Mouse (Mus musculus) MEL (cell line): ENCODE results near the gene 6330409D20Rik. TPM values are rescaled to one million over a fixed set of nuclear protein-coding genes. Genes with fewer than 3 reads are reported as not detected.

ENCODE experiments used
- DNase-seq: peaks from one replicate; pipeline ENCODE4 v3.0.0; 2011; ENCODE audit warnings: low read depth, low spot score
- H3K27ac ChIP-seq: 2 replicates; pipeline ENCODE4 v1.5.1; 2012; ENCODE audit warnings: low read depth, mild to moderate bottlenecking, control low read depth, low read length, moderate library complexity; ENCODE audit not compliant: control insufficient read depth
- H3K27me3 ChIP-seq, 2 experiments: fragments of 150-350 bp in 1 of 2; sonication (generic) in 1 of 2; 2 replicates each; pipeline ENCODE4 v1.6.1; 2012; ENCODE audit warnings: low read length in 2 of 2, mild to moderate bottlenecking in 2 of 2, improper control_type of control experiment in 1 of 2, moderate library complexity in 1 of 2; ENCODE audit not compliant: insufficient read depth in 2 of 2, control insufficient read depth in 1 of 2
- H3K36me3 ChIP-seq, 2 experiments: 2 replicates each; pipeline ENCODE4 v1.6.1; 2012 to 2014; ENCODE audit warnings: low read length in 2 of 2, improper control_type of control experiment in 1 of 2, inconsistent platforms in 1 of 2, mild to moderate bottlenecking in 1 of 2; ENCODE audit not compliant: insufficient read depth in 2 of 2, control insufficient read depth in 1 of 2
- H3K4me1 ChIP-seq, 2 experiments: fragments of 150-350 bp in 1 of 2; sonication (generic) in 1 of 2; 2 replicates each; pipeline ENCODE4 v1.6.1; 2012; ENCODE audit warnings: low read length in 2 of 2, improper control_type of control experiment in 1 of 2, mild to moderate bottlenecking in 1 of 2; ENCODE audit not compliant: insufficient read depth in 2 of 2, control insufficient read depth in 1 of 2
- H3K4me3 ChIP-seq, 2 experiments: fragments of 150-350 bp in 1 of 2; sonication (generic) in 1 of 2; 2 replicates each; pipeline ENCODE4 v1.5.1; 2012; ENCODE audit warnings: low read depth in 2 of 2, low read length in 2 of 2, mild to moderate bottlenecking in 2 of 2, moderate library complexity in 2 of 2, control low read depth in 1 of 2, improper control_type of control experiment in 1 of 2; ENCODE audit not compliant: control insufficient read depth in 1 of 2, insufficient read depth in 1 of 2
- H3K79me2 ChIP-seq: 2 replicates; pipeline ENCODE4 v1.6.1; 2012; ENCODE audit warnings: mild to moderate bottlenecking, low read length, moderate library complexity; ENCODE audit not compliant: control insufficient read depth, poor library complexity, insufficient read depth
- H3K9ac ChIP-seq: 2 replicates; pipeline ENCODE4 v1.6.1; 2012; ENCODE audit warnings: low read depth, mild to moderate bottlenecking, control low read depth, low read length, moderate library complexity; ENCODE audit not compliant: control insufficient read depth, poor library complexity, severe bottlenecking
- H3K9me3 ChIP-seq: fragments of 150-350 bp; sonication (generic); replicated peaks from 2 replicates; pipeline ENCODE4 v1.6.1; 2012; ENCODE audit warnings: mild to moderate bottlenecking, low read length, improper control_type of control experiment, moderate library complexity; ENCODE audit not compliant: insufficient read depth
- CHD1 ChIP-seq: IDR thresholded peaks from 2 replicates; pipeline ENCODE4 v1.6.1; 2012; ENCODE audit warnings: low read depth, mild to moderate bottlenecking, inconsistent platforms, low read length, improper control_type of control experiment
- CHD2 ChIP-seq: IDR thresholded peaks from 2 replicates; pipeline ENCODE4 v1.6.1; 2011; ENCODE audit warnings: low read length, improper control_type of control experiment
- CTCF ChIP-seq, 3 experiments: IDR thresholded peaks in 2 of 3; conservative IDR thresholded peaks in 1 of 3; 2 replicates each; pipeline ENCODE4 v1.5.1; 2011 to 2012; ENCODE audit warnings: low read length in 3 of 3, low read depth in 2 of 3, mild to moderate bottlenecking in 2 of 3, improper control_type of control experiment in 1 of 3, inconsistent platforms in 1 of 3, mixed read lengths in 1 of 3, moderate library complexity in 1 of 3; ENCODE audit not compliant: control insufficient read depth in 1 of 3, insufficient read depth in 1 of 3, poor library complexity in 1 of 3, severe bottlenecking in 1 of 3
- E2F4 ChIP-seq: IDR thresholded peaks from 2 replicates; pipeline ENCODE4 v1.6.1; 2011; ENCODE audit warnings: low read depth, low read length, improper control_type of control experiment, borderline replicate concordance
- EP300 ChIP-seq, 2 experiments: IDR thresholded peaks; 2 replicates each; pipeline ENCODE4 v1.6.1; 2011; ENCODE audit warnings: improper control_type of control experiment in 2 of 2, low read length in 2 of 2, low read depth in 1 of 2, mild to moderate bottlenecking in 1 of 2
- ETS1 ChIP-seq: IDR thresholded peaks from 2 replicates; pipeline ENCODE4 v1.6.1; 2012; ENCODE audit warnings: low read depth, mild to moderate bottlenecking, inconsistent platforms, low read length, improper control_type of control experiment, moderate library complexity
- GABPA ChIP-seq: IDR thresholded peaks from 2 replicates; pipeline ENCODE4 v1.6.1; 2012; ENCODE audit warnings: low read depth, mild to moderate bottlenecking, inconsistent platforms, low read length, improper control_type of control experiment, moderate library complexity
- MAFK ChIP-seq: IDR thresholded peaks from 2 replicates; pipeline ENCODE4 v1.6.1; 2011; ENCODE audit warnings: low read depth, mild to moderate bottlenecking, low read length, improper control_type of control experiment, borderline replicate concordance
- MAX ChIP-seq: IDR thresholded peaks from 2 replicates; pipeline ENCODE4 v1.6.1; 2011; ENCODE audit warnings: low read length, improper control_type of control experiment
- MEF2A ChIP-seq: IDR thresholded peaks from 2 replicates; pipeline ENCODE4 v1.6.1; 2014; ENCODE audit warnings: low read depth, mild to moderate bottlenecking, inconsistent platforms, low read length, improper control_type of control experiment; ENCODE audit not compliant: poor library complexity, insufficient replicate concordance, severe bottlenecking; ENCODE audit errors: extremely low read depth
- NELFE ChIP-seq: IDR thresholded peaks from 2 replicates; pipeline ENCODE4 v1.6.1; 2011; ENCODE audit warnings: low read depth, low read length, improper control_type of control experiment
- NRF1 ChIP-seq: IDR thresholded peaks from 2 replicates; pipeline ENCODE4 v1.6.1; 2014; ENCODE audit warnings: low read depth, mild to moderate bottlenecking, inconsistent platforms, low read length, improper control_type of control experiment, moderate library complexity; ENCODE audit not compliant: poor library complexity, insufficient read depth, severe bottlenecking
- POLR2A ChIP-seq, 2 experiments: IDR thresholded peaks; 2 replicates each; pipeline ENCODE4 v1.6.1; 2011 to 2012; ENCODE audit warnings: low read length in 2 of 2, mild to moderate bottlenecking in 2 of 2, control low read depth in 1 of 2, improper control_type of control experiment in 1 of 2, low read depth in 1 of 2, moderate library complexity in 1 of 2; ENCODE audit not compliant: control insufficient read depth in 1 of 2, insufficient read depth in 1 of 2, poor library complexity in 1 of 2
- POLR2AphosphoS2 ChIP-seq: IDR thresholded peaks from 2 replicates; pipeline ENCODE4 v1.6.1; 2011; ENCODE audit warnings: low read length, improper control_type of control experiment
- RCOR1 ChIP-seq: IDR thresholded peaks from 2 replicates; pipeline ENCODE4 v1.6.1; 2012; ENCODE audit warnings: low read depth, mild to moderate bottlenecking, inconsistent platforms, low read length, improper control_type of control experiment
- SIN3A ChIP-seq: IDR thresholded peaks from 2 replicates; pipeline ENCODE4 v1.6.1; 2012; ENCODE audit warnings: low read length, improper control_type of control experiment, inconsistent platforms
- TBP ChIP-seq: IDR thresholded peaks from 2 replicates; pipeline ENCODE4 v1.8.0; 2011; ENCODE audit warnings: low read depth, low read length, improper control_type of control experiment
- TCF12 ChIP-seq: IDR thresholded peaks from 2 replicates; pipeline ENCODE4 v1.6.1; 2014; ENCODE audit warnings: low read depth, mild to moderate bottlenecking, inconsistent platforms, low read length, improper control_type of control experiment, moderate library complexity
- polyA plus RNA-seq, 2 experiments: library from polyadenylated mRNA; stranded (reverse) in 1 of 2; unstranded in 1 of 2; fragments of >175 nt in 1 of 2; fragments of >200 nt in 1 of 2; gene quantifications; 2 replicates each; pipeline versions ENCODE4 v1.2.1 to v1.2.4; 2012; ENCODE audit warnings: low replicate concordance in 2 of 2, low read depth in 1 of 2; ENCODE audit not compliant: insufficient read length in 2 of 2, insufficient read depth in 1 of 2, missing spikeins in 1 of 2
- total RNA-seq: library from RNA; depleted of rRNA; stranded (reverse); fragments of 300-350 nt; gene quantifications from 2 replicates; pipeline ENCODE4 v1.2.3, GENCODE M21; 2012

Gene 6330409D20Rik
- total and polyA plus RNA-seq, 3 experiments, result not detected

- TF ChIP-seq NELFE, result no peak
- no peak for TF ChIP-seq NRF1
- TF ChIP-seq EP300 (IDR thresholded peaks at IDR 0.05; ENCODE audit: low read depth in 1 of 2, low read length in 2 of 2), result no peak
- TF ChIP-seq TBP, result no peak
- no peak for TF ChIP-seq E2F4
- H3K27ac ChIP-seq, result no peak overlapping the region
- no peaks in the 10 kb centered on the region; a peak in 1 of 4 replicates for H3K36me3 ChIP-seq
- DNase-seq, result no peak
- H3K27me3 ChIP-seq, result no peaks in the 10 kb centered on the region
- no peak overlapping the region for H3K4me3 ChIP-seq
- H3K9me3 ChIP-seq, result no peaks in the 10 kb centered on the region
- H3K9ac ChIP-seq, result no peak overlapping the region
- no peaks in the 10 kb centered on the region for H3K79me2 ChIP-seq
- peaks cover 0 to 8% of the 10 kb centered on the region in 2 experiments; a peak in 1 of 4 replicates for H3K4me1 ChIP-seq
Measured at GRCm38 (mm10) chr2:32722581-32722980, 18.2 kb downstream of the 6330409D20Rik start.

GRCm38 (mm10) chr2:32722046-32722445 lies 18.8 kb downstream of the 6330409D20Rik start:
- TF ChIP-seq MAX (no peak), SIN3A (no peak), CHD2 (no peak), POLR2A (IDR thresholded peaks at IDR 0.05; ENCODE audit: control insufficient read depth in 1 of 2, insufficient read depth in 1 of 2, low read depth in 1 of 2, low read length in 2 of 2, poor library complexity in 1 of 2) (no peak), TCF12 (no peak), ETS1 (no peak), RCOR1 (no peak), GABPA (no peak), CHD1 (no peak), POLR2AphosphoS2 (no peak), TBP (no peak), MEF2A (no peak), CTCF (IDR thresholded peaks at IDR 0.05 in 2 of 3, conservative IDR thresholded peaks at IDR 0.05 in 1 of 3; ENCODE audit: control insufficient read depth in 1 of 3, insufficient read depth in 1 of 3, low read depth in 2 of 3, low read length in 3 of 3, poor library complexity in 1 of 3, severe bottlenecking in 1 of 3) (no peak), MAFK (no peak)
- Histone ChIP-seq H3K79me2 (no peaks in the 10 kb centered on the region), H3K4me1 (peaks cover 0 to 6% of the 10 kb centered on the region in 2 experiments; a peak in 1 of 4 replicates), H3K27me3 (no peaks in the 10 kb centered on the region), H3K9ac (no peak overlapping the region), H3K27ac (no peak overlapping the region), H3K4me3 (no peak overlapping the region), H3K36me3 (no peaks in the 10 kb centered on the region; a peak in 1 of 4 replicates), H3K9me3 (no peaks in the 10 kb centered on the region)
- no peak for DNase-seq
